Comparison of ENCODE assay signal across 9 mouse cellular contexts in genomic region chr11:100362209-100362978, GRCm38 (mm10). TPM values are rescaled to one million over a fixed set of nuclear protein-coding genes. Genes with fewer than 3 reads are reported as not detected.
DNase-seq lines count a peak whose midpoint lies in the region; ATAC-seq lines count a peak whose summit lies in the region.
"Had no signal": no experiment of that assay in that cellular context is flagged by ENCODE, and none has a peak within 500 bp of the region (broad histone marks: within the 10 kb centered on the region; RNA-seq: fewer than 3 reads in every experiment).

No protein-coding gene starts in this region.

- H3K9ac ChIP-seq in forebrain, embryonic 15.5 days (replicated peaks), result no peak overlapping the region
- no peak overlapping the region for H3K9ac ChIP-seq in hindbrain, embryonic 12.5 days

- 11% methylated on average over 8 of the region's 8 CpGs for WGBS in forebrain, embryonic 15.5 days
- 13% methylated on average over 8 of the region's 8 CpGs for WGBS in hindbrain, embryonic 12.5 days

- ATAC-seq in forebrain, embryonic 15.5 days (replicated peaks), result peak; percentile 59
- peak; percentile 57 for ATAC-seq in hindbrain, embryonic 12.5 days (ENCODE audit: low FRiP score)

- DNase-seq in T-cell, adult 2 months (ENCODE audit: low spot score), result peak; percentile 65
- DNase-seq in cerebellum, adult 18-20 months, result peak; percentile 83 to 89
- peak; percentile 53 for DNase-seq in layer of hippocampus, adult 9-11 months
- DNase-seq in lung, postnatal 36 days, result peak; percentile 87
- DNase-seq in right cerebral cortex, adult 2 months (ENCODE audit: low spot score in 2 of 2), result peak; percentile 85 to 88
- DNase-seq in yolk sac, embryonic 10.5 days (ENCODE audit: low spot score), result peak; percentile 55

- H3K4me2 ChIP-seq in forebrain, embryonic 15.5 days (replicated peaks), result no peak overlapping the region
- no peak overlapping the region for H3K4me2 ChIP-seq in hindbrain, embryonic 12.5 days (replicated peaks)

- H3K36me3 ChIP-seq in forebrain, embryonic 15.5 days, result no peaks in the 10 kb centered on the region
- H3K36me3 ChIP-seq in hindbrain, embryonic 12.5 days, result no peaks in the 10 kb centered on the region

- peaks cover 5% of the 10 kb centered on the region; the same call in 1 of the 2 replicates for H3K4me1 ChIP-seq in forebrain, embryonic 15.5 days
- peaks cover 7% of the 10 kb centered on the region for H3K4me1 ChIP-seq in hindbrain, embryonic 12.5 days

- no peaks in the 10 kb centered on the region for H3K9me3 ChIP-seq in forebrain, embryonic 15.5 days
- no peaks in the 10 kb centered on the region for H3K9me3 ChIP-seq in hindbrain, embryonic 12.5 days (replicated peaks)

- no peak overlapping the region for H3K4me3 ChIP-seq in forebrain, embryonic 15.5 days
- no peak overlapping the region for H3K4me3 ChIP-seq in hindbrain, embryonic 12.5 days

- no peak overlapping the region for H3K27ac ChIP-seq in forebrain, embryonic 15.5 days (replicated peaks)
- no peak overlapping the region for H3K27ac ChIP-seq in hindbrain, embryonic 12.5 days
- H3K27ac ChIP-seq: macrophage had no signal

- peaks cover 5% of the 10 kb centered on the region; the same call in 1 of the 2 replicates for H3K27me3 ChIP-seq in forebrain, embryonic 15.5 days
- peaks cover 30% of the 10 kb centered on the region for H3K27me3 ChIP-seq in hindbrain, embryonic 12.5 days

RNA-seq across cellular contexts. Expression of gene Hap1, which starts 6.5 kb away (rescaled TPM):
- 94.7 and 128 TPM in 2 replicates for polyA plus RNA-seq in forebrain, embryonic 15.5 days (2015; fragmentation: Nextera tagmentation; extraction: Ambion mirVana)
- 53.7 and 58.0 TPM in 2 replicates for polyA plus RNA-seq in hindbrain, embryonic 12.5 days (2016; fragmentation: Nextera tagmentation; extraction: Ambion mirVana)
- polyA plus RNA-seq: macrophage had no signal

RNA-seq across cellular contexts. Expression of gene Gast, which starts 28.2 kb away (rescaled TPM):
- 0.57 and 0.78 TPM in 2 replicates for polyA plus RNA-seq in forebrain, embryonic 15.5 days (2015; fragmentation: Nextera tagmentation; extraction: Ambion mirVana)
- 0.89 TPM in 1 of 2 replicates, not detected in the other for polyA plus RNA-seq in hindbrain, embryonic 12.5 days (2016; fragmentation: Nextera tagmentation; extraction: Ambion mirVana)
- polyA plus RNA-seq: macrophage had no signal

RNA-seq across cellular contexts. Expression of gene Jup, which starts 35.2 kb away (rescaled TPM):
- 51.4 and 55.4 TPM in 2 replicates for polyA plus RNA-seq in forebrain, embryonic 15.5 days (2015; fragmentation: Nextera tagmentation; extraction: Ambion mirVana)
- 64.0 and 64.6 TPM in 2 replicates for polyA plus RNA-seq in hindbrain, embryonic 12.5 days (2016; fragmentation: Nextera tagmentation; extraction: Ambion mirVana)

RNA-seq across cellular contexts. Expression of gene Eif1, which starts 42.7 kb away (rescaled TPM):
- 1,252 and 1,271 TPM in 2 replicates for polyA plus RNA-seq in forebrain, embryonic 15.5 days (2015; fragmentation: Nextera tagmentation; extraction: Ambion mirVana)
- polyA plus RNA-seq in hindbrain, embryonic 12.5 days (2016; fragmentation: Nextera tagmentation; extraction: Ambion mirVana), result 1,343 and 1,447 TPM in 2 replicates

RNA-seq across cellular contexts. Expression of gene P3h4, which starts 52.2 kb away (rescaled TPM):
- 13.5 and 14.4 TPM in 2 replicates for polyA plus RNA-seq in forebrain, embryonic 15.5 days (2015; fragmentation: Nextera tagmentation; extraction: Ambion mirVana)
- polyA plus RNA-seq in hindbrain, embryonic 12.5 days (2016; fragmentation: Nextera tagmentation; extraction: Ambion mirVana), result 34.3 and 35.9 TPM in 2 replicates
